Mouse (Mus musculus) urinary bladder, adult 2 months (tissue): ENCODE measurements around the gene Edc4. TPM values are rescaled to one million over a fixed set of nuclear protein-coding genes. Genes with fewer than 3 reads are reported as not detected.
A peak's percentile ranks its signal among the peaks of the same experiment; 100 is the strongest.

Experiments used
- DNase-seq: peaks from one replicate; pipeline ENCODE4 v3.0.0; 2022; ENCODE audit warnings: low spot score
- polyA plus RNA-seq: library from polyadenylated mRNA; depleted of rRNA; stranded (reverse); fragments of >200 nt; gene quantifications from 2 replicates; pipeline ENCODE4 v1.2.3, GENCODE M21; 2012

The Edc4 gene
- polyA plus RNA-seq, 1 experiment = 38.1 TPM

GRCm38 (mm10) chr8:105874301-105874700, 6.4 kb upstream of the Edc4 start:
- no peak for DNase-seq

GRCm38 (mm10) chr8:105889756-105890465, 9.2 kb downstream of the Edc4 start:
- no peak for DNase-seq

GRCm38 (mm10) chr8:105890870-105891269, 10.2 kb downstream of the Edc4 start:
- no peak for DNase-seq

- no peak for DNase-seq
Observed at GRCm38 (mm10) chr8:105892432-105892831, 11.8 kb downstream of the Edc4 start.

- DNase-seq = no peak
Observed at GRCm38 (mm10) chr8:105893339-105893738, 12.7 kb downstream of the Edc4 start, which contains the start of gene Nrn1l. TSS of gene Nrn1l (plus strand) at chr8:105893567.

- no peak for DNase-seq
Observed at GRCm38 (mm10) chr8:105897801-105898480, 17.3 kb downstream of the Edc4 start.

- DNase-seq = peak; percentile 96
Observed at GRCm38 (mm10) chr8:105900180-105900940, 19.7 kb downstream of the Edc4 start, which contains the start of gene Pskh1. TSS of gene Pskh1 (plus strand) at chr8:105900441.

- DNase-seq = no peak
Observed at GRCm38 (mm10) chr8:105900941-105901616, 20.4 kb downstream of the Edc4 start.

- no peak for DNase-seq
Observed at GRCm38 (mm10) chr8:105919390-105919789, 38.7 kb downstream of the Edc4 start.

GRCm38 (mm10) chr8:105925123-105925522, 44.4 kb downstream of the Edc4 start:
- no peak for DNase-seq

GRCm38 (mm10) chr8:105930602-105931001, 49.9 kb downstream of the Edc4 start:
- peak; percentile 81 for DNase-seq

- no peak for DNase-seq
Observed at GRCm38 (mm10) chr8:105931271-105931670, 50.6 kb downstream of the Edc4 start.

- no peak for DNase-seq
Observed at GRCm38 (mm10) chr8:105932525-105932924, 51.8 kb downstream of the Edc4 start.

GRCm38 (mm10) chr8:105933762-105934161, 53.1 kb downstream of the Edc4 start, which contains the start of gene Ctrl:
TSS of gene Ctrl (minus strand) at chr8:105933862.
- DNase-seq = no peak

- DNase-seq = no peak
Observed at GRCm38 (mm10) chr8:105935105-105935504, 54.4 kb downstream of the Edc4 start.

- no peak for DNase-seq
Observed at GRCm38 (mm10) chr8:105935863-105936603, 55.4 kb downstream of the Edc4 start.

- DNase-seq = peak; percentile 78
Observed at GRCm38 (mm10) chr8:105936866-105937475, 56.3 kb downstream of the Edc4 start.

GRCm38 (mm10) chr8:105937496-105938305, 57.0 kb downstream of the Edc4 start:
- DNase-seq = peak; percentile 51

GRCm38 (mm10) chr8:105938306-105938669, 57.6 kb downstream of the Edc4 start, which contains the start of gene Psmb10:
TSS of gene Psmb10 (minus strand) at chr8:105938444.
- no peak for DNase-seq

- no peak for DNase-seq
Observed at GRCm38 (mm10) chr8:105942026-105942425, 61.3 kb downstream of the Edc4 start.
